Mouse (Mus musculus): ENCODE data around the gene Pdhx.
A peak's percentile ranks its signal among the peaks of the same experiment; 100 is the strongest.

Pdhx gene

GRCm38 (mm10) chr2:102990301-102990702 is 83.0 kb downstream of the Pdhx start:
- DNase-seq (ENCODE audit: low read depth, low spot score) = peak; percentile 51

GRCm38 (mm10) chr2:102989446-102989845 is 83.9 kb downstream of the Pdhx start:
- DNase-seq (ENCODE audit: low read depth, low spot score) = peak; percentile 67

GRCm38 (mm10) chr2:102987708-102988010 is 85.7 kb downstream of the Pdhx start:
- DNase-seq (ENCODE audit: low read depth, low spot score) = no peak

GRCm38 (mm10) chr2:102986964-102987707 is 86.2 kb downstream of the Pdhx start:
- peak; percentile 96 for DNase-seq (ENCODE audit: low read depth, low spot score)

- DNase-seq (ENCODE audit: low read depth, low spot score) = no peak
Measured at GRCm38 (mm10) chr2:102986424-102986823, 86.9 kb downstream of the Pdhx start.

GRCm38 (mm10) chr2:102982822-102983221 is 90.5 kb downstream of the Pdhx start:
- no peak for DNase-seq (ENCODE audit: low read depth, low spot score)

GRCm38 (mm10) chr2:102981446-102982314 is 91.6 kb downstream of the Pdhx start:
- peak; percentile 67 for DNase-seq (ENCODE audit: low read depth, low spot score)

GRCm38 (mm10) chr2:102980870-102981269 is 92.4 kb downstream of the Pdhx start:
- DNase-seq (ENCODE audit: low read depth, low spot score) = peak; percentile 56

- DNase-seq (ENCODE audit: low read depth, low spot score) = peak; percentile 50
Measured at GRCm38 (mm10) chr2:102979519-102979918, 93.8 kb downstream of the Pdhx start.

GRCm38 (mm10) chr2:102979112-102979511 is 94.2 kb downstream of the Pdhx start:
- DNase-seq (ENCODE audit: low read depth, low spot score) = no peak

GRCm38 (mm10) chr2:102975358-102975945 is 97.9 kb downstream of the Pdhx start:
- DNase-seq (ENCODE audit: low read depth, low spot score) = no peak

- DNase-seq (ENCODE audit: low read depth, low spot score) = no peak
Measured at GRCm38 (mm10) chr2:102973115-102973514, 100.2 kb downstream of the Pdhx start.

GRCm38 (mm10) chr2:102972575-102972974 is 100.7 kb downstream of the Pdhx start:
- DNase-seq (ENCODE audit: low read depth, low spot score) = no peak

GRCm38 (mm10) chr2:102971951-102972350 is 101.4 kb downstream of the Pdhx start:
- DNase-seq (ENCODE audit: low read depth, low spot score) = no peak
